Mouse (Mus musculus) thymus, postnatal 10 days (tissue): ENCODE data around the gene H2-T24.

Experiments
- DNase-seq, 2 experiments: peaks; one replicate each; pipeline ENCODE4 v3.0.0; 2021; ENCODE audit warnings: low spot score in 2 of 2

H2-T24 gene

DNA sequence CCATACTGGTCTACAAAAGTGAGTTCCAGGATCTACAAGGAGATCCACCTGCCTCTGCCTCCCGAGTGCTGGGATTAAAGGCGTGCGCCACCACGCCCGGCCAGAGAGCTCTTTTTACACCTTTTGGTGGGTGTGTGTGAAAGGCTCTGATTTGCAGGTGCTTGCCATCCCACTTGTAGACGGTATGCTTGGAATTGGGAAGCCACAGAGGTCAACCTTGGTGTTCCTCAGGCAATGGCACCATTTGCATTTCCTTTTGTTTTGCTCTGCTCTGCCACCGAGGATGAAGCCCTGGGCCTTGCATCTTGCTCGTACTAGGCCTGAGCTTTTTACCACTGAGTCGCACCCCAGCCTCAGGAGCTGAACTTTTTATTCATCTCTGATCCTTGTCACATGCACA lies 38.6 kb downstream of the H2-T24 start:
- DNase-seq, result no peak

DNA sequence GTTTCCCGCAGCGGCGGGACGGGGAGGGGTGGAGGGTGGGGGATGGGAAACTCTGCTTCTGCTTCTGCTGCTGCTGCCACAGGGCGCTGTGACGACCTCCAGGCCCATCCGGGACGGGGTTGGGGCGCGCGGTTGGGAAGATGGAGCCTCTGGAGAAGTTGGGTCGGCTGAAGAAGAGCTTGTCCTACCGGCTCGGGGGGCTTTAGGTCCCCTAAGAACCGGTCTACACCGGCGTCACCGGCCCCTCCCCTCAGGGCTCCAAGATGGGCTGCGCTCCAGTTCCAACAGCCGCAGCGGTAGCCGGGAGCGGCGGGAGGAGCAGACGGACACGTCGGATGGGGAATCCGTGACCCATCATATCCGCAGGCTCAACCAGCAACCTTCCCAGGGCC lies 40.0 kb downstream of the H2-T24 start:
- DNase-seq, result no peak

DNA sequence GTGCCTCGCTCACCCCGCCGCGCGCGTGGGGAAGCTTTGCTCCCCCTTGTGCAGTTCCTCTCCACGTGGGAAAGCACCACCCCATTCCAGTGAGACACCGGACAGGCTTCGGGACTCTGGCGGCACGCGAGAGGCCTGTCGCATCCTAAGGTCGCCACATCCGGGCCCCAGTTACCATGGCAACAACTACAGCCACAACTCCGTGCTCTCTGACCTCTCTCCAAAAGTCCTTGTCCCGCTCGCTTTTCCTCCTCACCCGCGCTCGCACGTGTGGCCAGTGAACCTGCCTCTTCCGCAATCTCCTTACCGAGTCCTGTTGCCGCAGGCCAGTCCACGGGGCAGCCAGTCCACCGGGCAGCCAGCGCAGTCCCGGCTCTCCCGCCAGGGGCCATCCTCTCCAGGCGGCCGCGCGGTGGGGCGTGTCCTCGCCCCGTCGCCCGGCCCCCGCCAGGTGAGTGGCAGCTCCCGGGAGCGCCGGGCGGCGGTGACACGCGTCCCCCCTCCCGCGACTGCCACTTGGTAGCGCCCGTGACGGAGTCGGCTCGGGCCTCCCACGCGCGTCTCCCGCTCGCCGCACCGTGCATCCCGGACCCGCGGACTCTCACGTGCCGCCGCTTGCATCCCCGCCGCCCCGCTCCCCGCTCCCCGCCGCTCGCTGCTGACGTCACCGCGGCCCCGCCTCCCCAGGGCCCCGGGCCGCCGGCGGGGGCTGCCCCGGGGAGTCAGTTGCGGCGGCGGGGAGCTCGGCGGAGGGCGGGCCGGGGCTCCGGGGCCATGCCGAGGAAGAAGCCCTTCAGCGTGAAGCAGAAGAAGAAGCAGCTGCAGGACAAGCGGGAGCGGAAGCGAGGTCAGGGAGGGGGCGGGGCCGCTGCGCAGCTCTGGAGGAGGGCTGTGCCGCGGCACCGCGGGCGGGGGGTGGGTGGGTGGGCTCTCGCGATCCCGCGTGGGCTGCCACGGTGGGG lies 40.7 kb downstream of the H2-T24 start, which contains the start of the genes Gnl1 and Prr3:
Gnl1 (plus strand) TSS at position 451 of the 962 bp plus-strand sequence.
Prr3 (minus strand) TSS at position 836 of the 962 bp plus-strand sequence.
- peak; percentile 80 to 84 for DNase-seq

DNA sequence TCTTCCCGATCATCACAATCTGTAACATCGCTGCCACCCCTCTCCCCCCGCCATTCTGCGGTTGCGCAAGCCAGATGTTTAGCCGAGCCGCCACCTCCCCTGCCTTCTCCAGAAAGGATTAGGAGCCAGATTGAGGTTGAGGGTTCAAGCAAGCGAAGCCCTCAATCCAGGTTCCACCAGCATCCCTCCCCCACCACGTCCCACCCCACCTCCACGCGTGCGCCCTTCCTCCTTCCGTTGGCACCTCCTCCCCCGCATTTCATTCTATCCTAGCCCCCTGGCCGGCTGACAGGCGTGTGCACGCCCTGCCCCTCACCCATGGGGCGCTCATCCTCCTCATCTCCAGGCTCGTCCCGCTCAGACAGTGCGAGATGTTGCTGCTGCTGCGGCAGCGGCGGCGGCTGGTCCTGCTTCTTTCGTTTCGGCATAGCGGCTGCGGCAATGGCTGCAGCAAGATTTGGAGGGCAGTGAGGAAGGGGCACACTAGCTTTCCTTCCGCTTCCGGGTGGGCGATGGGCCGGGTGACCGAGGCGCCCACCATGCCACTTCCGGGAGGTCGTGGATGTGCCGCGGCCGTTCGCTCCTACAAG lies 41.5 kb downstream of the H2-T24 start:
- DNase-seq, result no peak

DNA sequence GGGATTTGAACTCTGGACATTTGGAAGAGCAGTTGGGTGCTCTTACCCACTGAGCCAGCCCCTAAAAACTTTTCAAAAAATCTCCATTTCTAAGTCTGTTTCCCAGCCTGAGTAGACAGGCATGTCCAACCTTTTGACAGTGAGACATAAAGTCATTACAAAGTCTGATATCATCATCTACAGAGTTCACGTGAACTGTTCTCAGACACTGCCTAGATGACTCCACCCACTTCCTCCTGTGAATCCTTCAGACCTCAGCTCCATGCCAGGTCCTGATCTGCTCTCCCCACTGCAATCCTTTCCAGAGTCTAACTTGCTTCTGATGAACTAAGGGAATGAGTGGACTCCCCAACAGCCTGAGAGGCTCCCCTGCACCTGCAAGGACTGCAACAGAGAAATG lies 48.2 kb downstream of the H2-T24 start:
- DNase-seq, result no peak

DNA sequence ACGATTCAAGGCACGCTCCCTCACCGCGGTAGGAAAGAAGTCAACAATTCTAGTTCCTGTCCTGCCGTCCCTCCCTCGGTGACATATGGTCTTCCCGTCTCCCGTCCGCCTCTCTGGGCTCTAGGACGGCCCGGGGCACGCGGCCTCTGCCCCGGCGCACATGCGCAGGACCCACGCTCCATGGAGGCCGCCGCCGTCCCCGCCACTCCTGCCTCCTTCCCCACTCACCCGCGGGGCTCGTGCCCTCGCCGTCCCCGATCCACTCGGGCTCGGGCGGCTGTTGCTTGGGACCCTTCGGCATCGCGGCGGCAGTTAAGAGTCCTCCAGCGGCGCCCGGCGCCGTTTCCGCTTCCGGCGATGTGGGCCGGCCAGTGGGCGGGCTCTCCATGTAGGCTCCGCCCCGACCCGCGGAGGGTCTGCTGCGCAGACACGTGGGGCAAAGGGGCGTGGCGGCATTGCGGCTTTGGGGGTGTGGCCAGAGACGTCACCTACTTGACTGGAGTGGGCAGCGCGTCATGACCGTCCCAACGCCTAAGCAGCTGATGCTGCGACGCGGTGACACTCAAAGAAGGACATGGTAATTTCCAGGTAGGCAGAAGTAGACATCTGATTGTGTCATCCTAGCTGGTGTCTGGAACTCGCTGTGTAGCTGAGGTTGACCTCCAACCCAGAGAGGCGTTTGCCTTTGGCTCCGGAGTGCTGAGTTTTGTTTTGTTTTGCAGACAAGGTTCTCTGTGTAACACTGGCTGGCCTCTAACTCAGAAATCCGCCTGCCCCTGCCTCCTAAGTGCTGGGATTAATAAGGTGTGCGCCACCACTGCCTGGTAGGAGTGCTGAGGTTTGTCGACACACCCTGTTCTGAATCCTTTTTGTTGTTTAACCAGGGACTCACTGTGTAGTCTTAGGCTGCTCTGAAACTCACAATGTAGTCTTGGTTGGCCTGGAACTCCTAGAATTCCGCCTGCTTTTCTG lies 50.7 kb downstream of the H2-T24 start, which contains the start of gene Abcf1:
Abcf1 (minus strand) TSS at position 344 of the 972 bp plus-strand sequence.
- peak; percentile 96 to 99 for DNase-seq

DNA sequence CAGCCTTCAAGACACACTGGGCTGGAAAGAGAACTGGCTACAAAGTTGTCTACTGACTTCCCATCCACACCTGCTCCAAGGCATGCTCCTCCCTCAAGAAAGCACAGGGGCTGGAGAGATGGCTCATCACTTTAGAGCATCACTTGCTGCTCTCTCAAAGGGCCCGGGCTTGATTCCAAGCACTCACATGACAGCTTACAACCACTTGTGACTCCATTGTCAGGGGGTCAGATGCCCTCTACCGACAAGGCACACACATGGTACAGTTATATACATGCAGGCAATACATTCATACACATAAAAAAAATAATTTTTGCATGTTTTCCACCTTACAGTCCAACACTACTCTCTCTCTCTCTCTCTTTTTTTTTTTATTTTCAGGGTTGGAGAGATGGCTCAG lies 52.7 kb downstream of the H2-T24 start:
- no peak for DNase-seq

DNA sequence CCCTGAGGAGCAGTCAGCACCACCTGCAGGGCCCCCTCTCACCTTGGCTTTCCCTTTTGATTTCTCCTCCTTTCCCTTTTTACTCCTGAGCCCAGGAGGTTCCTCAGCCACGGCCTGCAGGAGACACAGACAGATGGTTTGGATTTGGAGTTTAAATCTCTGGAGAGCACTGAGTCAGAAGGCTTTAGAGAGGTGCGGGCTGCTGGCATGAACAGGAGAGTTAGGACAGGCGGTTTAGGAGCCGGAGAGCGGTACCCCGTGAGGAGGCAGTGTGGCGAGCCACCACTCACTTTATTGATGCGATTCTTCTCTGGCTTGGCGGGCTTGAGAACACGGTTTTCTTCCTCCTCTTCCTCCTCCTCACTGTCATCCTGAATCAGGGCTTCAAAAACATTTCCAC lies 57.1 kb downstream of the H2-T24 start:
- no peak for DNase-seq

DNA sequence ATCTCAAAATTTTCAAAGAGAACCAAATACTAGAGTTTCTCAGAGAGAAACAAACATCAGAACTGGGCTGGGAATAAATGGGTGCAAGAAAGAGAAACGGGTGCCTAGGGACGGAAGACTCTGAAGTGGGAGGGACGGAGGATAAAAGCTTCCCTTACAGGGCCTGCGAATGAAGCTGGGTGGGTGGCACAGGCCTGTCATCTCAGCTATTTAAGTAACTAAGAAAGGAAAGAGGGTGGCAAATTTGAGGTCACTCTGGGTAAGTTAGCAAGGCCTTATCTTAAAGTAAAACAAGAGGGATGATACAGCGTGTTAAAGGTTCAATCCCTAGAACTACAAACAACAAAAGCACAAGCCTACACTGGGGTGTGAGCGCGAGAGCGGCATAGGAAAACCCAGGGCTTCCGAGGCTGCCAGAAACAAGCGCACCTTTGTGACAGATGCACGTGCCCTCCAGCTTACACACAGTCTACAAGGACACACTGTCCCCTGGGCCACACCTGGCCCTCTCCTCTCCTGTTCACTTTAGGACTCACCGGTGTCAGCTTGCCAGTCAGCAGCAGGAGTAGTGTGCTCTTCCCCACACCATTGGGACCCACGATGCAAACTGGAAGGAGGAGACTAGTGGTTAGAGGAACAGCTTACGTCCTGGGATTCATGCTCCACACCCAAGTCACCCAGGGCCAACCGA lies 61.7 kb downstream of the H2-T24 start:
- DNase-seq, result no peak
